Mouse (Mus musculus) WW6 (cell line): ENCODE measurements at regions not wholly inside any gene's neighbourhood (a gene's known extent, or its start where the extent isn't known, plus 50 kb on each side); places are given as distances from the start of the nearest gene placed in this dataset.

Experiments used
- DNase-seq: peaks from one replicate; pipeline ENCODE4 v3.0.0-alpha.2; 2013; ENCODE audit warnings: low read depth, low spot score

DNA sequence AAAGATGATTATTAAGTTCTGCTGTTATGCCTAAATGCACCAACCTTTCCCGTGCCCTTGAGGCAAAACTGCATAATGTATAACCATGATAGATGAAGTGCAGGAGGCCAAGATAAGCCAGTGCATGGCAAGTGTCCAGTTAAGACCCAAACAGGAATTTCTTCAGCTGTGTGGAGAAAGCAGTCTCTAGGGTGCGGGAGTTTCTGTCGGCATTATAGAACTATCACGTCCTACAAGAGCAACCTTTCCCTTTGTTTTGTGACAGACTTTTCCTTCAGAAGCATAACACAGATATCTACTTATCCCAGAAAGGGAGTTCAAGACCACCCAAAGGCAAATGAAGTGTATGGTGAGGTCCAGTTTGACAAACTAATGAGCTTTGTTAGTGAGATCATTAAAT, 560.1 kb upstream of the Cdh18 start:
- no peak for DNase-seq

DNA sequence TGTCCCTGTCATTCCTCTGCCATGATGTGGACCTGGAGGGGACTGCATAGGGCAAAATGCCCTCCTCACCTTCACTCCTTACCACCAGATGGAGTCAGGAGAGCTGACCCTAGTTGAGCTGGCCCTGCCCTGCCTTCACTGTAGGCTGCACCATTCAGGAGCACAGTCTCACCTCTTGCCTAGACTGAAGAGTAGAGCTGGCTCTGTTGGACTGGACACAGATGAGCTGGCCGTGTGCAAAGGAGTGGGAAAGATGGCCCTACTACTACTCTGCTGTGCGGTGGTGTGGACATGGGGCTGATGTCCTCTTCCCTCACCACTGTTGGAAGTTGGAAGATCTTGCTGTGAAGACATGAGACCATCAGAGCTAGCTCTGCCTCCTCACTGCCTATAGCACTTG, 555.5 kb upstream of the Cdh18 start:
- DNase-seq, result no peak

DNA sequence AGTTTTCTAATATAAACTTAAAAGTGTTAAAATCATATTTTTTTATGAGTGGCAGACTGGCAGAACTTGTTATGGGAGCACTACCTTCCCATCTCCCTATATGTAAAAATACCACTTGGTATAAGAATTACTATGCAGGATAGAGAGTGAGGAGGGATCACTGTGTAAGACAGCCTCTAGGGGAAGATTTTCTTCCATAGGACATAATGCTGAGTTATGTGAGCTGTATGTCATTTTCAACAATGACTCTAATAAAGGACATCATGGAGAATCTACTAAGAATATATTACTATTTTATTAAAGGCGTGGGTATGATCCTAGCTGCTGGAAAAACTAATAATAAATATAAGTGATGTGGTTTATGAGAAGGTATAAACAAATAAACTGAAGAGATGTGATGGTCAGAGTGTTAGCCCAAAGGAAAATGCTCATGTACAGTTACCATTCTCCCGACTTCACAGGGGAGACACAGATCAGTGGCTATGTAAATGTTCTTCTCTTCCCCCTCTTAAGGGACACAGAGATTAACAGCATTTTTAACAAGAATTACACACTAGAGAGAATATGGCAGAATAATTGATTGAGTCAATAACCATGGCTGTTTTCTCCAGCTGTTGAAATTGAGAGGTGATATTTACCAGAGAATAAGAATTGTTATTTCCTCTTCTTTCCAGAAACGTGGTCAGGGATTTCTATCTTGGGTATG, 553.5 kb upstream of the Cdh18 start:
- DNase-seq, result no peak

DNA sequence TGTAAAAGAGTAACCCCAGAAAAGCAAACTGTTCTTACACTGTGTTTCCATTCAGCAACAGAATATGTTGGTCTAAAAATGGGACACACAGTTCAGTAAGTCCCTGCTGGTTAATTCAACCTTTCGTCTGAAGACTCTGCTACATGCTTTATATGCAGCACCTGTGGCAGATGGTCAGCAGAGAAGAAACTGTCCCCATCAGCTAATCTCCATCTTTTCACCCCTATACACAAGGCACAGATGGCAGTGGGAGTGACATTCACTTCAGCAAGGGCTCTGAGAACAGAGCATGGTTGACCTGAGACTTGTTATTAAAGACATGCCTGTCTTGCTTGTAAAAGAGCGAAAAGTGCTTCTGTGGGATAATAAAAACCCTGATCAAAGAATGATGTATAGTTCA, 528.8 kb upstream of the Cdh18 start:
- no peak for DNase-seq

DNA sequence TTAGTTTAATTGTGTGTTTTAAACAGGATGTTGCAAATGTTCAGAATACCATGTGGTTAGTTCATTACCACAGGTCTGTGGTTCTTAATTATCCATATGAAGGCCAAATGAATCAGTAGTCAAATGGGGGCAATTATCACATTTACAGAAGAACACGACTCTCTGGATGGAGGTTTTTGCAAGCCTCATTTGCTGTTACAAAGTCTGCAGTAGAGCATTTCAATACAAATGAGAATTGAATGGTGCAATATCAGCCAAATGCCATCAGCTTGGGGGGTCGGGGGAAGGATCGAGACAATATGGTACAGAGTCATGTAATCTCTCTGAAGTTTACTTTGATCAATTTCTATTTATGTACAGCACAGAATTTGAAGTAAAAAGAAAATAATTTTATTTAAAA, 518.6 kb upstream of the Cdh18 start:
- DNase-seq, result no peak

DNA sequence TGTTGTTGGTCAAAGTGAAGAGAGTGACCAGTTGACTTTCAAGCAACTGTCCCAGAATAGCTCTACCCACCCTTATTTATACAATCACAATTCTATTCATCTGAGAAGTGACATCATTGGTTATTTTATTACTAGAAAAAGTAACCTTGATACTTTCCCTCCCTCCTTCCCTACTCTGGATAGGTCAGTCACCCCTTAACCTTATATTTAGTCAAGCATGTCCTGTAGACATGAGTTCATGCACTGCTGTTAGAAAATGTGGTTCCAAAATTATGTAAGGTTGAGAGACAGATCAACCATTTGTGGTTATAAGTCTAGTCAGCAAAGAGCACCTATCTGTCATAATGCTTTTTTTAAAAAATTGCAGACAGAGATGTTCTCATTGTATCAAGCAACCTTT, 502.4 kb upstream of the Cdh18 start:
- no peak for DNase-seq

DNA sequence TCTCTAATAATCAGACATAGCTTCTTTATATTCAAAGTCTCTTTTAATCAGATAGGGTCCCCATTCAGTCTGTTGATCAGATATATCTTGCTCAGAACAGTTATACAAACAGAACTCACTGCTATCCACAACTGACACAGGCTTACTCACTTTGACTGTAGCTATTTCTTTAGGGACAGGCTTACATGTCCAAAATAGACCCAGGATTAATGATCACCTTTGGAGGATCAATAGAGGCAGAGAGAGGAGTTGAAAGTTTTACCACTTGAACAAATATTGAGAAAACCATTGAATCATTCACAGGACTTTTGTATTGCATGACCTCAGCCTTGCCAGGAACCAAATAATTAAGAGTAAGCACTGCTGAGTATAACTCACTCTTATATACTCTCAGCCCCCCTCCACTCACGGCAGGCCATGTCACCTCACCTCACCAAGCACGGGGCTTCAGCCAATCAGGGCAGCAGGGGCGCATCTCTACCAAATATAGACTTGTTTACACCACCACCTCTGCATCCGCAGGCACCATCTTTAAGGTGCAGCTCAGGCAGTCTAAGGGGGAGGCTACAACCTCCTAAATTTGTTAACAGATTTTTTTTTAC, 501.8 kb upstream of the Cdh18 start:
- DNase-seq, result no peak

DNA sequence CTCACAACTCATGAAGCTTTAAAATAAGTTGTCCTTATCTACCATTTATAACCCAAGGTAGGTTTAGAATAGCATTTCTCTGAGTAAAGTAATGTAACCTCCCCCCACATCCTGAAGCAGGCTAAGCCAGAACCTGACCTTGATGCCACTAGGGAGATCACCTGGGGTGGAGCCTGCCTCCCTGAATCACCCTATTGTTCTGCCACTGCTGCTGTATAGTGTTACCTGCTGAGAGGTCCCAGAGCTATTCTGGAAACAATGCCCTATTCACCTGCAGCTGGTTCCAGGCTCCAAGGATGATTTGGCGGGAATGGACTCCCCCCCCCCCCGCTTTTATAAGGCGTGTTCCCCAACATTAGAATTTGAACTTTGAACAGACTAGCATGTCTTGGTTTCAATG, 462.0 kb upstream of the Cdh18 start:
- DNase-seq, result peak; percentile 24

DNA sequence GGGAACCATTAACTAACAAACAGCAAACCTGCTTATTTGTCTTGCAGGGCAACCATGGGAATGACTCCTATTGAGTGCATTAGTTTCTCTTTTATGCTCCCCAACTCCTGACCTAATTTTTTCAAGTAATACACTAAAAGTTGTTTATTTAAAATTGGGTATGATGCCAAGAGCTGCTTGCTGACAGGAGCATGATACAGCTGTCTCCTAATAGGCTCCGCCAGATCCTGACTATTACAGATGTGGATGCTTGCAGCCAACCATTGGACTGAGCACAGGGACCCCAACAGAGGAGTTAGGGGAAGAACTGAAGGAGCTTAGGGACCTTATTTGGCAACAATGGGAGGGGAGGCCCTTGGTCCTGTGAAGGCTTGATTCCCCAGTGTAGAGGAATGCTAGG, 427.1 kb upstream of the Cdh18 start:
- DNase-seq, result no peak

DNA sequence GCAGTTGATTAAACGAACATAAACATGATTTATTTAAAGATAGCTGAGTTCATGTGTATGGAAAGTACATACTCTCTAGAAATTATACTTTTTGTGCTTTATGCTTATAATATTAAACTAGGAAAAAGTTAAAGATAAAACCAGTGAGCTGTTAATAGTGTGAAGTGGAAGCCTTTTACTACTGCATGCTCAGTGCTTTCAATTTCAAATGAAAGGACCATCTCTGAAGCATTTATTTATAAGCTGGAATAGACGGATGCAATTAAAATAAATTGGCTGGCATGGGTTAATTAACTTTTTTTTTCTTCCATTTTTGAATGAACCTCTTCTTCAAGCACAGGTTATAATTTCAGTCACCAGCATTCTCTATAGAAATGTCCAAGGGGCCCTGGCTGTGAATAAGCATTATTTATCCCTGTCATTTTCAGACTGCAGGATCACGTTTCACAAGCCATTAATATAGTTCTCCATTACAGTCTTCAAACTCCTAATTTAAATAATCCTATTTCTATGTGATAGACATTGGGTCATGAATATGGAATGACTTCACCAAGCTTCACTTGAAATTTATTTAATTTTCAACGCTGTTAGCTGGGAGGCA, 396.8 kb upstream of the Cdh18 start:
- DNase-seq, result no peak

DNA sequence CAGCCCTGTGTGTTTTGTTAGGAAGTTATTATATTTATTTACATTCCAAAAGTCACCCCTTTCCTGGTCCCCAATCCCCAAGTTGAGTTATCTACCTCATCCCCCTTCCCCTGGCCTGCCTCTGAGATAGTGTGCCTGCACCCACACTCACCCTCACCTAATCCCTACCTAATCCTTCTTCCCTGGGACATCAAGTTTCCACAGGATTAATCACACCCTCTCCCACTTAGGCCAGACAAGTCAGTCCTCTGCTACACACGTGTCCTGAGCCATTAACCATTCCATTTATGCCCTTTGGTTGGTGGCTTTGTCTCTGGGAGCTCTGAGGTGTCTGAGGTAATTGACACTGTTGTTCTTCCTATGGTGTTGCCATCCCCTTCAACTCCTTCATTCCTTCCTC, 396.1 kb upstream of the Cdh18 start:
- DNase-seq, result no peak

DNA sequence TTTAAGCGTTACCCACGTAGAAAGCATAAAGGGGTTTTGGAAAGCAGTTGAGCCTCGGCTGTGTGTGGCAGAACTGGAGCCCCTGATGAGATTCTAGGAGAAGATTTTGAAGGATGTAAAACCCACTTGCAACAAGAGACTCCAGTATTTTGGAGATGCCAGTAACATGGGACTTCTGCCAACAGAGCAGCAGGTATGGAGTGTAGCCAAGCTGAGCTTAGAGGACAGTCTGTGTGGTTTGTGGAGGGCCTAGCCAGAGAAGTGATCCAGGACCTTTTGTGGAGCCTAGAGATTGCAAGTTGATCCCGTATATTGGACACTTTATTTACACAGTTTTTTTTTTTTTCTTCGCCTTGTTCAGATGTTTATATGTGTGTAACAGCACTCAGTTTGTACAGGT, 378.5 kb upstream of the Cdh18 start:
- DNase-seq, result no peak

DNA sequence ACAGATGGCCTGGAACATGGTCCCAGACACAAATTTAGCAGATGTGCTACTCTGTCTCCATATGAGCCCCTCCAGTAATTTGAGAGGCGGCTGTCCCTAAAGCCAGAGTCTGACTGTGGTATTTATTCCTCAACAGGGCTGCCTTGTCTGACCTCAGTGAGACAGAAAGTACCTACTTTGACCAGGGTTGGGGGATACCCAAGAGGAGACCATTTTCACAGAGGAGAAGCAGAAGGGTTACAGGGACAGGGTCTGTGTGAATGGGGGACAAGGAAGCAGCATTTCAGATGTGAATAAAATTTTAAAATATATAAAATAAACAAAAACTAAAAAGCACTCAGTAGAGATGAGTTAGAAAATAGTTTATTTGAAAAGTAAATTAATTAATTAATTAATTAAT, 339.8 kb upstream of the Cdh18 start:
- no peak for DNase-seq

DNA sequence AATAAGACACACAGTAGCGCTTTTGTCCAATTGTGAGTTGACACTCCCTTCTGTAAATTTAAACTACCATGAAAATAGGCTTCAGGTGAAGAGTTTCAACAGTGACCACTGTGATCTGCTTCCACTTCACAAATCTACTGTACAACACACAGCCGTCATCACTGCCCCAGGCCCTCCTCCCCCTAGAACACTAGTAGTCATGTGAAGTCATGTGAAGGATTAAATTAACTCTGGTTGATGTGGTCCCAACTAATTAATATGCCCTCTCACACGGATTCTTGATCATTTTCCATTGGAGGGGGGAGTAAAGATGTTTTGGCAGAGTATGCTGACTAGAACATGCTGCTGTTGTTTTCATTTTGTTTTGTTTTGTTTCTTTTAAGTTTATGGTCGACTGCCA, 316.2 kb upstream of the Cdh18 start:
- no peak for DNase-seq

DNA sequence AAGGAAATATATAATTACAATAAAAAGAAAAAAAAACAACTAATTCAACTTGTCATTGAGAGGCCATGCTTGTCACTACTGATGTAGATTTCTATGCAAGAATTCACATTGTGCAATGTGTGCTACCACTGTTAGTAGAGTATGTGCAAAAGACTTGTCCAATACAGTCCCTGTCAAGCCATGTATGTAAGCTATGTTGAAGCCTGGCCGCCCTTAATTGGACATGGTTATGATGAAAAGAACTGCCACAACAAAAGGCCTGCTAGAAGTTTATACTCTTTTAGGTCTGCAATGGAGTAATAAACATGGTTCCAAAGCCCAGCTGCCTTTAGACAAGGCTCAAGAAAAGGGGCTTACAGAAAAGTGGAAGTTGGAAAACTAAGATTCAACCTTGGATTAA, 267.9 kb upstream of the Cdh18 start:
- no peak for DNase-seq

DNA sequence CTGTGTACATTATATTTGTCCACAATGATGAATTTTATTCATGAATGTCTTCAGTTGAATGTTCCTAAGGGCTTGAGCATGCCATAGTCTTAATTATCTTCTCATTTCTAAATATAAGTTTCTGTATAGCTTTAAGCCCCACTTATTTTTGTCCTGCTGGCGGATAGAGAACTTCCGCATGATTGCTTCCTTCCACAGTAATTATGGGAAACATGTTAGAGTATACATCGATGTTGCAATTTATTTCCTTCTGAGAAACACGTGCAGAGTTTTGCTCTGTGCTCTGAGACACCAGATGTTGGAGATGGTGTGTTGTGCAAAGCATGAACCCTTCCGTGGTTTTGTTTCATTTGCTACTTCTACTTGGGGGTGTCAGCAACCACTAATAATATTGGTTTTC, 237.8 kb upstream of the Cdh18 start:
- DNase-seq, result no peak

DNA sequence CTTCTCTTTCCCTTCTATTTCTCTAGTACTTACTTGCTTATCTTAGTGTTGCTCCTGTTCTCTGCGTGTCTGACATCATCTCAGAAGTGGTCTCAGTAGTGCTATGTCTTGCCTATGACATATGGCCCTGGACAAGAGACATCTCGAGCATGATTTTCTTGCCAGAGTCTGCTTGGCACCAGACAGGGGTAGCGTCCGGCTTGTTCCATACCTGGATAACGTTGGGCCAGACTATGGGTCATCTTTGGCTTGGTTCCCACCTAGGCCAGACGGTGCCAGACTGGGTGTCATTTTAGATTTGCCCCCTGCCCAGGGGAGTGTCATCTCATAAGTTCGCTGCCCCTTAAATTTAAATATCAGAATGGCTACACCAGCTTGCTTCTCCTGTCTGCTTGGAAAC, 229.8 kb upstream of the Cdh18 start:
- no peak for DNase-seq

DNA sequence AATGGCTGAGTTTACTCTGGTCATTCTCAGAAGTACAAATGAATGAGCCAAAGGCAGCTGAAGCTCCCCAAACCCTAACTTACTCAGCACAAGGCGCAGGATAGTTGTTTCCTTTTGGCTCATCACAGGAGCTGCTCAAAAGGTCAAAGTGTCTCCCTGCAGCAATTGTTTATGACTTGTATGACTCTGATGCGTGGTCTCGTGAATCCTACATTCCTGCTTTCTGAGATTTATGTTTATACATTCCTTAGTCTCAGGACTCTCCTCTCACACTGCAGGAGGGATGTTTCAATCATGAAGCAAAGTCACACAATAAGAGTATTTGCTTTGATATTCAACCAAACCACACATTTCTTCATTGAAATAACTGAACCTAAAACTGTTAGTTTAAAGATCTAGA, 209.9 kb upstream of the Cdh18 start:
- DNase-seq, result no peak

DNA sequence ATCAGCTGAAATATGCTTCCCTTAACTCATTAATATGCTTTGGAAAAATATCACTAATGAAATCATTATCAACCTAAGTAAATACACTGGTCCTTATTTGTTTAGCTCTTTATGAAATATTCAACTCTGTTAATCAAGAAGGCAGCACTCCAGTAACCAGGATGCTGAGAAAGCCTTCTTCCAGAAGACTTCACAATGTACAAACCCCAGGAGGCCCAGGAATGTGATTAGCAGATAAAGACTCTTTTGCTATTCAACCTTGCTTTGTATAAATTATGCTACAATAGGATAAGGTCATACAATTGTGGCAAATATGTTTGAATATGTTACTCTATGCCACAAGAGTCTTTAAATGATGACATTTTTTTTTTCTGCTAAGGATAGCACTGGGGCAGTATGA, 204.5 kb upstream of the Cdh18 start:
- no peak for DNase-seq

DNA sequence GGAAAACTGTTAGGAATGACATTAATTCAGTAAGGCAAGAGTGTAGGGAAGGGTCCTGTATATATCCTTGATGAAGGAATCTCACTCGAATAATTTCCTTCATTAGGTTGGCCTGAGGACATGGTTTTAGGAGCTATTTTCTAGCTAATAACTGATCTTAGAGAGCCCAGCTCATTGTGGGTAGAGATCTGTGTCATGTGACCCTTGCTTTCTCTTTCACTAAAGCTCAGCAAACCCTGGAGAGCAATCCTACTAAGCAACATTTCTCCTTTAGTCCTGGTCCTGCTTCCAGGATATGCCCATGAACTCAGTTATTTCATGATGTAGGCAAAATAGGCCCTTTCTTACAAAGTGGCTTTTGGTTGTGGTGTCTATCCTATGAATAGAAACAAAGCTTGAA, 197.3 kb upstream of the Cdh18 start:
- no peak for DNase-seq
